Mouse (Mus musculus) spleen, adult 2 months (tissue): Measurements from ENCODE around the gene Gpsm3.

Experiments
- CTCF ChIP-seq: fragments of 200-500 bp; IDR thresholded peaks from 2 replicates; pipeline ENCODE4 v1.5.1; 2011; ENCODE audit warnings: mild to moderate bottlenecking, inconsistent platforms; ENCODE audit not compliant: insufficient read depth, insufficient read length, insufficient replicate concordance; ENCODE audit errors: extremely low read depth
- POLR2A ChIP-seq: fragments of 200-500 bp; IDR thresholded peaks from 2 replicates; pipeline ENCODE4 v1.6.1; 2011; ENCODE audit warnings: low read depth, low read length, inconsistent platforms

DNA sequence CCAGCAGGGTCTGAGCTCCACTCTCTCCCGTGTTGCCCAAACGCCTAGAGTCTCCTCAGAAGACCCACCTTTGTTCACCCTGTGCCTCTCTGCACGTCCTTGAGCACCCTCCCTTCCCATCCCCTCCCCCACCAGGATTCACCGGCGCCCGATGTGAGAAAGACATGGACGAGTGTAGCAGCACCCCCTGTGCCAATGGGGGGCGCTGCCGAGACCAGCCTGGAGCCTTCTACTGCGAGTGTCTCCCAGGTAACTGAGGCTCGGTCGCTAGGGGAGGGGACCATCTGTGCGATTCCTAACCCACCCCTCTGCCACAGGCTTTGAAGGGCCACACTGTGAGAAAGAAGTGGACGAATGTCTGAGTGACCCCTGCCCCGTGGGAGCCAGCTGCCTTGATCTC is 17.2 kb upstream of the Gpsm3 start:
- TF ChIP-seq CTCF: no peak
- no peak for TF ChIP-seq POLR2A
